Mouse (Mus musculus): ENCODE measurements at regions not wholly inside any gene's neighbourhood (a gene's known extent, or its start where the extent isn't known, plus 50 kb on each side); places are given as distances from the start of the nearest gene placed in this dataset.

DNA sequence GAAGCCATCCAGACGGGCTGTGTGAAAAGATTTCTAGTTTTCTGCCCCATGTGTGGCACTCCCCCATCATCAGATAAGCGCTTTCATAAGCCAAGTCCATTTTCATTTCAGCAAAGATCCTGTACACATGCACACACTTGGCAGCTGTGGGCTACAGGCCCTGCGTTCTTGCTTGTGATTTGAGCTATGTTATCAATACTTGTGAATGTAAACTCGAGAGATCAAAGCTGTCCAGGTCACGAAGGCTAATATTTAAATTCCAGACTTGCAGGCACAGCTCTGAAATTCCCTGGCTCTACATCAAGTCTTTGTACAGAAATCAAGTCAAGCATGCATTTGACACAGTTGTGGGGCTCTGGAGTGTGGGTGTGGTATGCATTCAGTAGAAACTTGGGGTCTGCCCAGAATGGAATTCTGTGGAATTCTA is 248.8 kb upstream of the Fggy start:
- TF ChIP-seq CTCF (IDR thresholded peaks at IDR 0.05; ENCODE audit: low read depth) = no peak
- no peak for TF ChIP-seq EP300 (optimal IDR thresholded peaks at IDR 0.05)
